Mouse (Mus musculus): Measurements from ENCODE around the gene Hp1bp3. TPM values are rescaled to one million over a fixed set of nuclear protein-coding genes. Genes with fewer than 3 reads are reported as not detected.

Hp1bp3 gene
- total RNA-seq, 2 experiments from 2014 or later, result 153 to 154 TPM

GRCm38 (mm10) chr4:138286411-138286810 is 70.3 kb downstream of the Hp1bp3 start:
- intact Hi-C loops (cut with DNase I), result no loop called here
- DNase-seq (ENCODE audit: extremely low spot score in 1 of 2, low spot score in 2 of 2), result no peak

DNA sequence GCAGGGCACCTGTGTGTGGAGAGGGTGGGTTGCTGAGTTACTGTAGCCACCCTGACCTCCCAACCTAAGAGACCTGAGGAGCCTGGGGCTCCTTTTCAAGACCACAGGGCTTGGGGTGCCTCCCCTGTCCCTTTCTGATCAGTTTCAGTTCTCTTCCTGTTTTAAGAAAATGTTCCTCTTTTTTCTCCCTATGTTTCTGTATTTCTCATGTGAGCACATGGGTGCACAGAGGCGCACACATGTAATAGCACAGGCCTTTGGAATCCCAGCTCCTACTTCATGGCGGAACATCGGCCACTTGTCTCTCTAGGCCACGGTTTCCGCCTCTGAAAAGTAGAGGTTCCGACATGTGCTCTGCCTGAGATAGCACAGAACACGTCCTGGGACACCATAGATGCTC is 72.6 kb downstream of the Hp1bp3 start:
- intact Hi-C loops (cut with DNase I), result no loop called here
- DNase-seq (ENCODE audit: extremely low spot score in 1 of 2, low spot score in 2 of 2), result no peak

- no peak for DNase-seq (ENCODE audit: extremely low spot score in 1 of 2, low spot score in 2 of 2)
- intact Hi-C loops (cut with DNase I), result no loop called here
Measured at GRCm38 (mm10) chr4:138292028-138292427, 75.9 kb downstream of the Hp1bp3 start.

GRCm38 (mm10) chr4:138293261-138293948 is 77.3 kb downstream of the Hp1bp3 start:
- no peak for DNase-seq (ENCODE audit: extremely low spot score in 1 of 2, low spot score in 2 of 2)
- intact Hi-C loops (cut with DNase I), result no loop called here

DNA sequence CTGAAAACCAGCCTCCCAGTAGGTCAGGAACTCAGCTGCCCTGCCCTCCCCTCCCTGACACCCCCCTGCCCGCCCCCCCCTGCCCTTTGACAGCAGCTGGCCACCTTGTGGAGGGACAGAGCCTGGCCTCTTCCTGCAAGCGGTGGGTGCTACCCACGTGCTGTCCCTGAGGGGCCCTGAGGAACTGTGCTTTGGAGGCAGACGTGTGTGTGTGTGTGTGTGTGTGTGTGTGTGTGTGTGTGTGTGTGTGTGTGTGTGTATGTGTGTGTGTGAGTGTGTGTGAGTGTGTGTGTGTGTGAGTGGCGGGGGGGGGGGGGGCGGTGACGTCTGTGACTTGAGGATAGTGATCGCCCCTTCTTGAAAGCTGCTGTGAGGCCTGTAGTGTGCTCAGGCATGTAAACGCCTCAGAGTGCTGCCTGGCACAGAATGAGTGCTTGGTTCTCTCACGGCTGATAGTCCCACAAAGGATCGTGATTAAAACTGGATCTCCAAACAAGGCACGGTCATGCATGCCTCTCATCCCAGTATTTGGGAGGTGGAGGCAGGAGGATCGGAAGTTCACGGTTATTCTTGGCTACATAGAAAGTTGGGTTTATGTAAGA is 78.0 kb downstream of the Hp1bp3 start:
- intact Hi-C loops (cut with DNase I), result no loop called here
- no peak for DNase-seq (ENCODE audit: extremely low spot score in 1 of 2, low spot score in 2 of 2)

Other genes starting within 250 kb of the Hp1bp3 start
- gene Eif4g3, start 223.3 kb upstream of the Hp1bp3 start, total RNA-seq (2021), result 100 to 1,000 TPM; 198 to 199 TPM
- gene Sh2d5, start 34.1 kb downstream of the Hp1bp3 start, total RNA-seq (2021), result 10 to 100 TPM; 21.1 to 22.0 TPM
- 10 to 100 TPM; 15.1 to 15.4 TPM for gene Kif17, start 34.1 kb downstream of the Hp1bp3 start, total RNA-seq (2021)
- 100 to 1,000 TPM; 112 to 114 TPM for gene Ddost, start 88.4 kb downstream of the Hp1bp3 start, total RNA-seq (2021)
- gene Pink1, start 110.0 kb downstream of the Hp1bp3 start, total RNA-seq (2021), result 100 to 1,000 TPM; 148 to 152 TPM
- 1 to 10 TPM; 2.0 to 3.4 TPM for gene Cda, start 151.7 kb downstream of the Hp1bp3 start, total RNA-seq (2021)
- 10 to 100 TPM; 33.5 to 39.5 TPM for gene Fam43b, start 180.2 kb downstream of the Hp1bp3 start, total RNA-seq (2021)
- gene Mul1, start 218.4 kb downstream of the Hp1bp3 start, total RNA-seq (2021), result 10 to 100 TPM; 41.9 to 46.8 TPM
- 100 to 1,000 TPM; 377 to 385 TPM for gene Camk2n1, start 238.0 kb downstream of the Hp1bp3 start, total RNA-seq (2021)